Mouse (Mus musculus) lung, postnatal 0 days (tissue): ENCODE measurements around the gene Cfhr2. TPM values are rescaled to one million over a fixed set of nuclear protein-coding genes. Genes with fewer than 3 reads are reported as not detected.

ENCODE experiments used
- polyA plus RNA-seq: library from polyadenylated mRNA; unstranded; fragments of >200 nt; fragmentation: Nextera tagmentation; extraction: Ambion mirVana; gene quantifications from 2 replicates; pipeline ENCODE4 v1.2.1, GENCODE M21; 2015

The Cfhr2 gene
- polyA plus RNA-seq, 1 experiment from 2014 or later: not detected

Other genes with a start within 250 kb of the Cfhr2 start
- gene Gm4788, start 77.5 kb downstream of the Cfhr2 start, polyA plus RNA-seq: not detected in 2 replicates